Mouse (Mus musculus): ENCODE measurements at regions not wholly inside any gene's neighbourhood (a gene's known extent, or its start where the extent isn't known, plus 50 kb on each side); places are given as distances from the start of the nearest gene placed in this dataset.

GRCm38 (mm10) chr1:193558122-193558521 lies 188.0 kb upstream of the Camk1g start:
- H3K4me3 ChIP-seq (ENCODE audit: low read depth, low read length), result no peak overlapping the region
- H3K9ac ChIP-seq (ENCODE audit: low read depth, low read length), result no peak overlapping the region
- WGBS, result 42% methylated on average over 4 of the region's 4 CpGs
- H3K27me3 ChIP-seq (replicated peaks; ENCODE audit: control insufficient read depth, insufficient read depth, low read length), result no peaks in the 10 kb centered on the region
- no peak overlapping the region for H3K27ac ChIP-seq (ENCODE audit: low read depth, low read length)
- no peaks in the 10 kb centered on the region for H3K36me3 ChIP-seq (ENCODE audit: control insufficient read depth, insufficient read depth)
- H3K4me1 ChIP-seq (replicated peaks; ENCODE audit: control insufficient read depth, insufficient read depth, low read length), result no peaks in the 10 kb centered on the region
- TF ChIP-seq CTCF (IDR thresholded peaks at IDR 0.05; ENCODE audit: low read depth), result no peak
- no peak overlapping the region for H3K4me2 ChIP-seq (replicated peaks; ENCODE audit: low read depth)
- no peaks in the 10 kb centered on the region for H3K9me3 ChIP-seq (ENCODE audit: control insufficient read depth)
- ATAC-seq, result no peak

GRCm38 (mm10) chr1:193554731-193555130 lies 184.6 kb upstream of the Camk1g start:
- no peak for TF ChIP-seq CTCF (IDR thresholded peaks at IDR 0.05; ENCODE audit: low read depth)
- Histone ChIP-seq H3K27me3 (replicated peaks; ENCODE audit: control insufficient read depth, insufficient read depth, low read length) (no peaks in the 10 kb centered on the region), H3K9ac (ENCODE audit: low read depth, low read length) (no peak overlapping the region), H3K4me2 (replicated peaks; ENCODE audit: low read depth) (no peak overlapping the region), H3K4me3 (ENCODE audit: low read depth, low read length) (no peak overlapping the region), H3K27ac (ENCODE audit: low read depth, low read length) (no peak overlapping the region), H3K9me3 (ENCODE audit: control insufficient read depth) (no peaks in the 10 kb centered on the region), H3K36me3 (ENCODE audit: control insufficient read depth, insufficient read depth) (no peaks in the 10 kb centered on the region), H3K4me1 (replicated peaks; ENCODE audit: control insufficient read depth, insufficient read depth, low read length) (no peaks in the 10 kb centered on the region)
- no peak for ATAC-seq
- WGBS, result 90% methylated on average over 3 of the region's 3 CpGs

GRCm38 (mm10) chr1:193552348-193552747 lies 182.2 kb upstream of the Camk1g start:
- Histone ChIP-seq H3K4me3 (ENCODE audit: low read depth, low read length) (no peak overlapping the region), H3K4me1 (replicated peaks; ENCODE audit: control insufficient read depth, insufficient read depth, low read length) (no peaks in the 10 kb centered on the region), H3K9ac (ENCODE audit: low read depth, low read length) (no peak overlapping the region), H3K27ac (ENCODE audit: low read depth, low read length) (no peak overlapping the region), H3K4me2 (replicated peaks; ENCODE audit: low read depth) (no peak overlapping the region), H3K36me3 (ENCODE audit: control insufficient read depth, insufficient read depth) (no peaks in the 10 kb centered on the region), H3K27me3 (replicated peaks; ENCODE audit: control insufficient read depth, insufficient read depth, low read length) (no peaks in the 10 kb centered on the region), H3K9me3 (ENCODE audit: control insufficient read depth) (no peaks in the 10 kb centered on the region)
- TF ChIP-seq CTCF (IDR thresholded peaks at IDR 0.05; ENCODE audit: low read depth), result no peak
- peak; percentile 51 for ATAC-seq
- WGBS, result 30% methylated on average over 2 of the region's 2 CpGs

- Histone ChIP-seq H3K36me3 (ENCODE audit: control insufficient read depth, insufficient read depth) (no peaks in the 10 kb centered on the region), H3K9ac (ENCODE audit: low read depth, low read length) (no peak overlapping the region), H3K4me1 (replicated peaks; ENCODE audit: control insufficient read depth, insufficient read depth, low read length) (no peaks in the 10 kb centered on the region), H3K27ac (ENCODE audit: low read depth, low read length) (no peak overlapping the region), H3K9me3 (ENCODE audit: control insufficient read depth) (no peaks in the 10 kb centered on the region), H3K27me3 (replicated peaks; ENCODE audit: control insufficient read depth, insufficient read depth, low read length) (no peaks in the 10 kb centered on the region), H3K4me3 (ENCODE audit: low read depth, low read length) (no peak overlapping the region), H3K4me2 (replicated peaks; ENCODE audit: low read depth) (no peak overlapping the region)
- 82% methylated on average over 1 of the region's 1 CpGs for WGBS
- no peak for ATAC-seq
- TF ChIP-seq CTCF (IDR thresholded peaks at IDR 0.05; ENCODE audit: low read depth), result no peak
Observed at GRCm38 (mm10) chr1:193551340-193551739, 181.2 kb upstream of the Camk1g start.

DNA sequence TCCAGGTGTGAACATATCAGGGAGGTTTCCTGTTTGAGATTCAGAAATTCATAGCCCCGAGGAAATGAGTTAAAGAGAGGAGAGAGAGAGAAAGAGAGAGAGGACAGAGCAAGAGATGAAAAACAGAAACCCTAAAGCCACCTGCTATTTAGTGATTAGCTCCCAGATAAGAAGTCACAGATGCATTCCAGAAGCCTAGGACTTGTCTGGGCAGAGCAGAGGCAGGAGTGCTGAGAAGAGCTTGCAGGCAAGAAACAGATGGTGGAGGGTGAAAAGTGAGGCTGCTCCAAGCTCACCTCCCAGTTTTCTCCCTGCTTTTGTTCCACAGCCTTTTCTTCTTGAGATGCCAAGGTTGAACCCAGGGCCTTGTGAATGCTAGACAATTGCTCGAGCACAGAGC lies 180.7 kb upstream of the Camk1g start:
- no peak for ATAC-seq
- no peak overlapping the region for H3K27ac ChIP-seq (ENCODE audit: low read depth, low read length)
- H3K4me2 ChIP-seq (replicated peaks; ENCODE audit: low read depth), result no peak overlapping the region
- H3K9ac ChIP-seq (ENCODE audit: low read depth, low read length), result no peak overlapping the region
- WGBS, result 31% methylated on average over 2 of the region's 2 CpGs
- no peaks in the 10 kb centered on the region for H3K4me1 ChIP-seq (replicated peaks; ENCODE audit: control insufficient read depth, insufficient read depth, low read length)
- no peaks in the 10 kb centered on the region for H3K27me3 ChIP-seq (replicated peaks; ENCODE audit: control insufficient read depth, insufficient read depth, low read length)
- H3K4me3 ChIP-seq (ENCODE audit: low read depth, low read length), result no peak overlapping the region
- H3K9me3 ChIP-seq (ENCODE audit: control insufficient read depth), result no peaks in the 10 kb centered on the region
- TF ChIP-seq CTCF (IDR thresholded peaks at IDR 0.05; ENCODE audit: low read depth), result no peak
- H3K36me3 ChIP-seq (ENCODE audit: control insufficient read depth, insufficient read depth), result no peaks in the 10 kb centered on the region

GRCm38 (mm10) chr1:193547356-193547755 lies 177.3 kb upstream of the Camk1g start:
- no peak overlapping the region for H3K27ac ChIP-seq (ENCODE audit: low read depth, low read length)
- no peaks in the 10 kb centered on the region for H3K36me3 ChIP-seq (ENCODE audit: control insufficient read depth, insufficient read depth)
- no peak overlapping the region for H3K4me3 ChIP-seq (ENCODE audit: low read depth, low read length)
- TF ChIP-seq CTCF (IDR thresholded peaks at IDR 0.05; ENCODE audit: low read depth), result no peak
- 69% methylated on average over 2 of the region's 2 CpGs for WGBS
- no peak overlapping the region for H3K4me2 ChIP-seq (replicated peaks; ENCODE audit: low read depth)
- H3K9ac ChIP-seq (ENCODE audit: low read depth, low read length), result no peak overlapping the region
- ATAC-seq, result no peak
- no peaks in the 10 kb centered on the region for H3K27me3 ChIP-seq (replicated peaks; ENCODE audit: control insufficient read depth, insufficient read depth, low read length)
- no peaks in the 10 kb centered on the region for H3K9me3 ChIP-seq (ENCODE audit: control insufficient read depth)
- no peaks in the 10 kb centered on the region for H3K4me1 ChIP-seq (replicated peaks; ENCODE audit: control insufficient read depth, insufficient read depth, low read length)

GRCm38 (mm10) chr1:193546044-193546432 lies 175.9 kb upstream of the Camk1g start:
- ATAC-seq, result no peak
- Histone ChIP-seq H3K4me2 (replicated peaks; ENCODE audit: low read depth) (no peak overlapping the region), H3K36me3 (ENCODE audit: control insufficient read depth, insufficient read depth) (no peaks in the 10 kb centered on the region), H3K9me3 (ENCODE audit: control insufficient read depth) (no peaks in the 10 kb centered on the region), H3K4me1 (replicated peaks; ENCODE audit: control insufficient read depth, insufficient read depth, low read length) (no peaks in the 10 kb centered on the region), H3K27ac (ENCODE audit: low read depth, low read length) (no peak overlapping the region), H3K4me3 (ENCODE audit: low read depth, low read length) (no peak overlapping the region), H3K27me3 (replicated peaks; ENCODE audit: control insufficient read depth, insufficient read depth, low read length) (no peaks in the 10 kb centered on the region), H3K9ac (ENCODE audit: low read depth, low read length) (no peak overlapping the region)
- WGBS, result 91% methylated on average over 2 of the region's 2 CpGs
- no peak for TF ChIP-seq CTCF (IDR thresholded peaks at IDR 0.05; ENCODE audit: low read depth)

All from intestine, postnatal 0 days (tissue).